Mouse (Mus musculus) liver, postnatal 0 days (tissue): ENCODE measurements around the gene Nxnl1. TPM values are rescaled to one million over a fixed set of nuclear protein-coding genes. Genes with fewer than 3 reads are reported as not detected.
A peak's percentile ranks its signal among the peaks of the same experiment; 100 is the strongest.

ENCODE experiments used
- ATAC-seq: fragments of 200-750 bp; cut with Nextera tagmentation; 2 replicates; pipeline ENCODE4 v1.8.0; 2017; ENCODE audit warnings: mild to moderate bottlenecking, moderate library complexity
- DNase-seq: peaks from one replicate; pipeline ENCODE4 v3.0.0-alpha.2; 2016
- H3K27ac ChIP-seq: fragments of 300-500 bp; sonication (generic); 2 replicates; pipeline ENCODE4 v1.5.1; 2014; ENCODE audit warnings: antibody characterized with exemption, moderate library complexity, mild to moderate bottlenecking, low read depth
- H3K27me3 ChIP-seq: fragments of 300-500 bp; sonication (generic); 2 replicates; pipeline ENCODE4 v1.6.1; 2014; ENCODE audit warnings: low read length, control low read depth, mixed read lengths; ENCODE audit not compliant: insufficient read depth
- H3K36me3 ChIP-seq: fragments of 300-500 bp; sonication (generic); replicated peaks from 2 replicates; pipeline ENCODE4 v1.6.1; 2014; ENCODE audit warnings: mild to moderate bottlenecking, control low read depth, low read length, moderate library complexity, mixed read lengths; ENCODE audit not compliant: insufficient read depth
- H3K4me1 ChIP-seq: fragments of 300-500 bp; sonication (generic); 2 replicates; pipeline ENCODE4 v1.6.1; 2014; ENCODE audit warnings: antibody characterized with exemption, mild to moderate bottlenecking, control low read depth; ENCODE audit not compliant: insufficient read depth
- H3K4me2 ChIP-seq: fragments of 300-500 bp; sonication (generic); 2 replicates; pipeline ENCODE4 v1.6.1; 2014; ENCODE audit warnings: low read depth, mild to moderate bottlenecking, low read length, moderate library complexity, mixed read lengths
- H3K4me3 ChIP-seq: fragments of 300-500 bp; sonication (generic); 2 replicates; pipeline ENCODE4 v1.5.1; 2014; ENCODE audit warnings: low read depth, low read length
- H3K9ac ChIP-seq: fragments of 300-500 bp; sonication (generic); replicated peaks from 2 replicates; pipeline ENCODE4 v1.6.1; 2014; ENCODE audit warnings: mild to moderate bottlenecking, moderate library complexity
- H3K9me3 ChIP-seq: fragments of 300-500 bp; sonication (generic); 2 replicates; pipeline ENCODE4 v1.6.1; 2016; ENCODE audit warnings: mild to moderate bottlenecking, control low read depth, low read length, mixed read lengths
- CTCF ChIP-seq: sonication (generic); IDR thresholded peaks from 2 replicates; pipeline ENCODE4 v1.5.1; 2016; ENCODE audit warnings: antibody characterized with exemption, low read depth
- EP300 ChIP-seq: IDR thresholded peaks from 2 replicates; pipeline ENCODE4 v1.6.1; 2016; ENCODE audit warnings: antibody characterized with exemption, low read depth, mild to moderate bottlenecking
- WGBS: fragments of 180-500 bp; shearing (Covaris S2); extraction: QIAGEN DNeasy Blood & Tissue Kit; methylation state at CpG from one replicate; pipeline ENCODE4 v1.1.7; 2014; ENCODE audit not compliant: insufficient replicate concordance; 5-methylcytosine and 5-hydroxymethylcytosine counted together
- polyA plus RNA-seq: library from polyadenylated mRNA; unstranded; fragments of >200 nt; fragmentation: Nextera tagmentation; extraction: Ambion mirVana; gene quantifications from 2 replicates; pipeline ENCODE4 v1.2.1, GENCODE M21; 2015

Nxnl1 gene
- polyA plus RNA-seq, 1 experiment from 2014 or later: 0.08 TPM

DNA sequence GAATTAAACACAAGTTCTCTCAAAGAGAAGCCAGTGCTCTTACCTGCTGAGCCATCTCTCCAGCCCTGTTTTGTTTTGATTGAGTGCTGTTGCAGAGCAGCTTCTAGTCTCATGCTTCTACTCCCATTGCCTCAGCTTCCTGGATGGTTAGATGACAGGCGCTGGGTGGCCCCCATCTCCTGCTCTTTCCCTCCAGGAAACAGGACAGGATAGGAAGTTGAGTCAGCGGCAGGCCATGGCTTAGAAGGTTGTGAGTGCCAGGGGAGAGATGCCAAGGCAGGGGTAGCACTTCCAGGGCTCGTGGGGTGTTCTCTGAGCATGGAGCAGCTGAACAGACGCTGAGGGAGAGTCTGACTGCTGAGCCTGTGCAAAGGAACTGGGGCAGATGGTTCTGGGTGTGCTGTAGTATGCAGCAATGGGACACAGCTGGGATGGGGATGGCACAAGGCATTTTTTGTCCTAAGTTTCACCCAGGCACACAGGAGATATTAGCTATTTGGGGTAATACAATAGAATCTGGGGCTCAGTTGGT, 11.5 kb upstream of the Nxnl1 start:
- Histone ChIP-seq H3K4me3 (no peak overlapping the region), H3K27me3 (no peaks in the 10 kb centered on the region), H3K4me2 (no peak overlapping the region), H3K9ac (no peak overlapping the region), H3K36me3 (0 out of 2 replicates have a peak, but pooled peaks cover 2% of the 10 kb centered on the region), H3K9me3 (no peaks in the 10 kb centered on the region), H3K4me1 (no peaks in the 10 kb centered on the region), H3K27ac (no peak overlapping the region)
- 40% methylated on average over 4 of the region's 4 CpGs for whole genome bisulfite sequencing
- ATAC-seq (no peak), DNase-seq (no peak)
- TF ChIP-seq CTCF (no peak), EP300 (no peak)

DNA sequence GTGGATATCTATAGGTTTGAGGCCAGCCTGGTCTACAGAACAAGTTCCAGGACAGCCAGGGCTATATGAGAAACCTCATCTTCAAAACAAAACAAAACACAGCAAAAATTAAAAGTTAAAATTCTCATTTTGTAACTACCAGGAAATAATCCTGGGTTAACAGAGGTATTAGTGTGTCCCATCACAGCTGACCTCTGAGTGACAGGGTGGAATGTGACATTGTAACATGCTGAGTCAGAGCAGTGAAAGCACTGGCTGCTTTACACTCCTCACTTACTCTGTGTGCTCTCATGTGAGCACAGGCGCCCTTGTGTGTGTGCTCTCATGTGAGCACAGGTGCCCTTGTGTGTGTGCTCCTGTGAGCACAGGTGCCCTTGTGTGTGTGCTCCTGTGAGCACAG, 8.6 kb upstream of the Nxnl1 start:
- no peak overlapping the region for H3K4me3 ChIP-seq
- H3K4me2 ChIP-seq: no peak overlapping the region
- DNase-seq (no peak), ATAC-seq (no peak)
- H3K27ac ChIP-seq: no peak overlapping the region
- H3K4me1 ChIP-seq: peaks cover 11% of the 10 kb centered on the region
- H3K9me3 ChIP-seq: no peaks in the 10 kb centered on the region
- TF ChIP-seq EP300: no peak
- no peak for TF ChIP-seq CTCF
- 61% methylated on average over 1 of the region's 1 CpGs for WGBS
- no peaks in the 10 kb centered on the region for H3K36me3 ChIP-seq
- H3K27me3 ChIP-seq: no peaks in the 10 kb centered on the region
- H3K9ac ChIP-seq: no peak overlapping the region

GRCm38 (mm10) chr8:71574426-71574825, 8.0 kb upstream of the Nxnl1 start:
- no peak overlapping the region for H3K27ac ChIP-seq
- 77% methylated on average over 7 of the region's 7 CpGs for WGBS
- H3K4me1 ChIP-seq: peaks cover 17% of the 10 kb centered on the region
- ATAC-seq (no peak), DNase-seq (no peak)
- no peak overlapping the region for H3K4me3 ChIP-seq
- no peak overlapping the region for H3K4me2 ChIP-seq
- no peak overlapping the region for H3K9ac ChIP-seq
- no peaks in the 10 kb centered on the region for H3K27me3 ChIP-seq
- no peak for TF ChIP-seq EP300
- no peak for TF ChIP-seq CTCF
- no peaks in the 10 kb centered on the region for H3K36me3 ChIP-seq
- H3K9me3 ChIP-seq: no peaks in the 10 kb centered on the region

- H3K36me3 ChIP-seq: no peaks in the 10 kb centered on the region
- no peak overlapping the region for H3K27ac ChIP-seq
- 76% methylated on average over 9 of the region's 9 CpGs for WGBS
- TF ChIP-seq EP300 (no peak), CTCF (no peak)
- no peak for ATAC-seq
- no peaks in the 10 kb centered on the region for H3K9me3 ChIP-seq
- no peak overlapping the region for H3K4me3 ChIP-seq
- no peak overlapping the region for H3K4me2 ChIP-seq
- no peak overlapping the region for H3K9ac ChIP-seq
- peaks cover 3% of the 10 kb centered on the region; the same call in 1 of the 2 replicates for H3K27me3 ChIP-seq
- peak; percentile 60 for DNase-seq
- peaks cover 27% of the 10 kb centered on the region for H3K4me1 ChIP-seq
Measured at GRCm38 (mm10) chr8:71572847-71573633, 6.6 kb upstream of the Nxnl1 start.

- Histone ChIP-seq H3K36me3 (no peaks in the 10 kb centered on the region), H3K4me2 (no peak overlapping the region), H3K4me3 (no peak overlapping the region), H3K9me3 (no peaks in the 10 kb centered on the region), H3K9ac (no peak overlapping the region), H3K4me1 (peaks cover 27% of the 10 kb centered on the region), H3K27me3 (peaks cover 3% of the 10 kb centered on the region; the same call in 1 of the 2 replicates), H3K27ac (no peak overlapping the region)
- 85% methylated on average over 2 of the region's 2 CpGs for WGBS
- ATAC-seq (no peak), DNase-seq (no peak)
- TF ChIP-seq CTCF (no peak), EP300 (no peak)
Measured at GRCm38 (mm10) chr8:71572077-71572476, 5.7 kb upstream of the Nxnl1 start.

GRCm38 (mm10) chr8:71570291-71570954, 4.0 kb upstream of the Nxnl1 start:
- Histone ChIP-seq H3K4me2 (peak overlapping the region; percentile 81), H3K36me3 (no peaks in the 10 kb centered on the region), H3K4me1 (peaks cover 27% of the 10 kb centered on the region), H3K9me3 (no peaks in the 10 kb centered on the region), H3K27me3 (peaks cover 3% of the 10 kb centered on the region; the same call in 1 of the 2 replicates), H3K9ac (peak overlapping the region; percentile 19), H3K4me3 (peak overlapping the region; percentile 57), H3K27ac (peak overlapping the region; percentile 57)
- peak; percentile 90 for DNase-seq
- TF ChIP-seq CTCF (no peak), EP300 (peak; percentile 48; the same call in 1 of the 2 replicates)
- 1% methylated on average over 41 of the region's 41 CpGs for WGBS
- peak; percentile 84 for ATAC-seq
